Mouse (Mus musculus) liver, postnatal 0 days (tissue): ENCODE results near the gene Tmcc3.

Experiments used
- CTCF ChIP-seq: sonication (generic); IDR thresholded peaks from 2 replicates; pipeline ENCODE4 v1.5.1; 2016; ENCODE audit warnings: antibody characterized with exemption, low read depth
- EP300 ChIP-seq: IDR thresholded peaks from 2 replicates; pipeline ENCODE4 v1.6.1; 2016; ENCODE audit warnings: antibody characterized with exemption, low read depth, mild to moderate bottlenecking

DNA sequence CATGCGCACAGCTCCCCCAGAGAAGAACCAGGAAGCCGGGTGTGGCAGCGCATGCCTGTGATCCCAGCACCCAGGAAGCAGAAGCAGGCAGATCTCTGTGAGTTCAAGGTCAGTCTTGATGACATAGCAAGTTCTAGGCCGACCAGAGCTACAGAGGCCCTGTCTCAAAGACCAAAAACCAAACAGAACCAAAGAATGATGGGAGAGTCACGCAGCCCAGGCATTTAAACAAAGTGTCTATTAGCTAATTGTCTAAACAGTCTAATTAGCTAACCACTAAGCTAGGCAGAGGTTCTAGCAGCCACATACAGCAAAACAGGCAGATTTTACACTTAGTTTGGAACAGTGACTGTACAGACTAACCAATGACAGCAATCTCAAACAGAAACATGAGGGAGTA lies 320.5 kb downstream of the Tmcc3 start:
- TF ChIP-seq CTCF (no peak), EP300 (no peak)
